Mouse (Mus musculus) megakaryocyte-erythroid progenitor cell, adult 5-6 weeks (primary cell): ENCODE measurements at regions not wholly inside any gene's neighbourhood (a gene's known extent, or its start where the extent isn't known, plus 50 kb on each side); places are given as distances from the start of the nearest gene placed in this dataset.

ENCODE experiments used
- ATAC-seq: replicated peaks from 2 replicates; pipeline ENCODE4 v1.8.0; 2016; ENCODE audit warnings: mild to moderate bottlenecking, inconsistent platforms; ENCODE audit not compliant: severe bottlenecking, poor library complexity, low FRiP score, low TSS enrichment

DNA sequence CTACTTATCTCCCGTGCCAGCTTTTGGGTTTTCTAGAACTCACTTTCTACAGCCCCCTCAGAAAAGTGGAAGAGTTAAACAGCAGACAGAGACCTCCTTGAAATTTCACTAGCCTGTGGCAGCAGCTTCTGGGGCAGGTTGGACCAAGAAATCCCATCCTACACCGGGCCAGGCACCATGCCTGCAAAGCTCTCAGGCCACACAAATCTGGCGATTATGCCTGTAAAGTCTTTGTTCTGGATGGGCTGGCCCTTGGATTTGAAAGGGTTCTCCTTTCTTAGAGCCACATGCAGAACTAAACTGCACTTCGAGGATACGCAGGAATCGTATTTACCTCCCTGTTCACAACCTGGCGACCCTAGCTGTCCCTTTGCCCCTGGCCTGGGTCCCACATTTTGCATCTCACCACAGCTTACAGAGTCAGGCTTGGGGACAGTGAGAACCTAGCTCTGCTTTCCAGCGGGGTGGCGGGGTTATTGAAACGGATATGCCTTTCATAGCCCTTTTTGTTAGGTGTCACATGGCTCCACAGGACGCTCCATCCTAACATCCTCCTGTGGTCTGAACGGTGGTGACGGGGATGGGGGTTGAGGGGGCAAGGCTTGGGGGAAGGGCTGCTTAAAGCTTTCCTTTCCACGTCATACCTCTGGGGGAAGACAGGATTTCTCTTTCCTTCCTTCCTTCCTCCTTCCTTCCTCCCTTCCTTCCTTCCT, 229.0 kb downstream of the Mtx2 start:
- no peak for ATAC-seq

GRCm38 (mm10) chr2:75055187-75055543, 229.6 kb downstream of the Mtx2 start:
- ATAC-seq: no peak

DNA sequence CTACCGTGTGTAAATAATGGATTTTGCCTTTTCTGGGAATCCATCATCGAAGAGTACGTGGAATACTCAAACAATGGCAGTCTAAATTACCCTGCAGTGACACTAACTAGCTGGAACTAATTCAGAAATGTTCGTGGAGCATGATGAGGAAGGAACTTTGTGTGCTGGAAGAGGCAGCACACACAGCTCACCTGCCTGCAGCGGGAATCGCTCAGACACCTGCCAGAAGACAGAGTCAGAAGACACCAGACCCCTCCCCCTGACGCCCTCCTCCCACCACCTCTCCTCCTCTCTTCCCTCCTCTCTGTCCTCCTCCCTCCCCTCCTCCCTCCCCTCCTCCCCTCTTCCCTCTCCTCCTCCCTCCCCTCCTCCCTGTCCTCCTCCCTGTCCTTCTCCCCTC, 235.4 kb downstream of the Mtx2 start:
- no peak for ATAC-seq

DNA sequence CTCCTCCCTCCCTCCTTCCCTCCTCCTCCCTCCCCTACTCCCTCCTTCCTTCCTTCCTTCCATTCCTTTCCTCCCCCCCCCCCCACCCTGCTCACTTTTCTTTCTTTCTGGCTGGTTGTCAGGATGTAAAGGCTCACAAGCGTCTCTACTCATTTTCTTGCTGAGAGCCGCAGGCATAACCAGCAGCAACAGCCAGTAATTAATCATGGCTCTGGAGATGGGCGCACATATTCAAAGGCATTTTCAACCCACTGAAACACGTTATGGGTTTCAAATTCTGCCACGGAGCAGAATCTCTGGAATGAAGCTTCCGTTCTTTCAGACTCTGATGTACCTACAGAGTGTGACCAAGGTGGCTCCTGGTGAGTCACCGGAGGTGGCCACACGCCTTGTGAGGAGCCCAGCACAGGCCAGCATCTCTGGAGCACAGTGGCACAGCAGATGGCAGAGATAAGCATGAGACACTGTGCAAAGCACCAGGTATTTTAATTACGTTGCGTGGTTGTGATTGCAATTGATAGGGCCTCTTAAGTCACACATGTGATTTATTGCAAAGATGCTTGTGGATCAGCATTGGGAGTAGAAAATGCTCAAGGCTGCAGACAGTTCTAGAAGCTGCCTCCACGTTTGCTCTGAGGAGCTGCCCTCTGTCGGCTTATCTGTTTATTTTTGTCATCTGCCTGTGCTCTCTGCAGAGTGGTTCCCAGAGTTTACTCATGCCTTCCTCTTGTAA, 236.0 kb downstream of the Mtx2 start:
- no peak for ATAC-seq

DNA sequence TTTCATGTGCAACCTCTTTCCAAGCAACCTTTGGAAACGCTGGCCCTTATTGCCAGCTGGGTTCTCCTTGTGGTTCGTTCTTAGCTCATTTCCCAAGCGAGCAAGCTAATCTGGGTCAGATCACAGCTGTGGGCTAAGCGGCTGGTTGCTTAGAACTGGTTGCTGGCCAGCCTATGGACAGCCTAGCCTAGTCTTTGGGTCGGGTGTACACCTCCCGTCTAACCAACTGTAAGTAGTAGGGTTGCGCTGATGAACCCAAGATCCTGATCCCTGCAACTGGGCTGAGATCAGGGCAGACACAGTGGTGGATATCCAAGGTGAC, 236.5 kb downstream of the Mtx2 start:
- ATAC-seq: no peak

- no peak for ATAC-seq
Observed at GRCm38 (mm10) chr2:75064406-75065115, 239.0 kb downstream of the Mtx2 start.

GRCm38 (mm10) chr2:75065304-75065703, 239.7 kb downstream of the Mtx2 start:
- no peak for ATAC-seq

- ATAC-seq: no peak
Observed at GRCm38 (mm10) chr2:75069321-75069720, 243.7 kb downstream of the Mtx2 start.

DNA sequence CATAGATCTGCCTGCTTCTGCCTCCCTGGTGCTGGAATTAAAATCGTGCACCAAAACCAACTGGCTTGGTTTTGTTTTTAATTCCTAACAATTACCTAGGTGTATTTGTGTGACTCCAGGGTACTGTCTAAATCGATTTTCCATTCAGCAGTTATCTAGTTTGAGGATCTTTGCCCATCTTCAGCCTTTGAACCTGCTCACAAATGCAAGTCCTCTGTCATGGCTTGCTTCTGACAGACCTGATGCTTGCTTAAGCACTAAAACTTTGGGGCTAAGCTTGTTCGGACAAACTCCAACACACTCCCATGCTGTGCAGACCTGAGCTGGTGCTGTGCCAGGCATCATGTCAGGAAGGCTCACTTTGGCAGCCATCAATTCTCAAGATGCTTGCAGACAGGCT, 246.4 kb downstream of the Mtx2 start:
- no peak for ATAC-seq

DNA sequence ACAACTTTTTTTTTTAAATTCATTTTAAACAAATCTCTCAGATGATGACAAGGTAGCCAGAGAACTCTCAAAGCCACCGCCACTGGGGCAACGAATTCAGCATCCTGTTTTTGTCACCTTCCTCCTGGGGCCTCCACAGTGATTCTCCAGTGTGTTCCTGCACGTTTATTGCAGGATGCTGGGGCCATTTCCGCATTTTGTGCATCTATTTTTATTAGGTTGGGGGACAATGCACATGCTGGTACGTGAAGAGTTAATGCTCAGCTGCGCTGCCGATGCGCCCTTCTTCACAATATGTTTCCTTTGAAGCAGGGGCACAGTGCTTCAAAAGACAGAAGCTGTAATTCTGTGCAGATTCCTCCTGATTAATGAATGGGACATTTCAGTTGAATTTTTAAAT, 246.9 kb downstream of the Mtx2 start:
- ATAC-seq: no peak

DNA sequence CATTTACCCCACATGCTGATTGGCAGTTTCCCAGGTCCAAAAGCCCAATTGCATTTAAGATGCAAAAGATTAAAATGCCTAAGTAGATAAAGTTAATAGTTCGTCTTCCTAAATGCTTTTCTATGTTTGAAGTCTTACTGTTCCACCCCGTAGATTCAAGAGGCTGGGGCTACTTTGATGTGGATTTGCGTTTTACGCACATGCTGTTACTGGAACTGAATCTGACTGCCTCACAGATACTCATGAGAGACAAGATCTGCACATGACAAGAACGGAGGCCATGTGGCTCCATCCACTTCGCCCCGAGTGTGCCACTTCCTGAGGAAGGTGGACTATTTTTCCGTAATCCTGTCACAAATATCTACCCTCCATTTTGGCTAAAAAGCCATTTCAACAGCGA, 247.6 kb downstream of the Mtx2 start:
- ATAC-seq: no peak

- no peak for ATAC-seq
Observed at GRCm38 (mm10) chr2:75087164-75087563, 261.6 kb downstream of the Mtx2 start.

- ATAC-seq: no peak
Observed at GRCm38 (mm10) chr2:75089186-75089585, 263.6 kb downstream of the Mtx2 start.

GRCm38 (mm10) chr2:75089616-75090015, 264.0 kb downstream of the Mtx2 start:
- ATAC-seq: no peak

- ATAC-seq: no peak
Observed at GRCm38 (mm10) chr2:75090439-75090838, 264.8 kb downstream of the Mtx2 start.

DNA sequence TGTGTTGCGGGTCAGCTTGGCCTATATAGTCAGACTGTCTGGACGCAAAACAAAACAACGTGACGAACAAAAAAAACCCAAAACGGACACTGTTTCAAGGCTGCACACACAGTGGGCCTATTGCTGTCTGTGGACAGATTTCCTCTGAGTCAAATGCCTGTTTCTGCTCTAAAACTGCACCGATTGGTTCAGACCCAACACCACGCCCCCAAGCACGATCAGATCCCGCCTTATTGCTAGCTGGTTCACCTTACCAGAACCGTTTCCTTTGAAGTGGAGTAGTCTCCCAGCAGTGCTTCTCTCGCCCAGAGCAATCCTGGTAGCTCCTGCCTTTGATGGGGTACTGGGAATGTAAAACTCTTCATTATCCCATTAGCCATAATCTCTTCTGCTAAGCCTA, 275.9 kb downstream of the Mtx2 start:
- ATAC-seq: no peak

DNA sequence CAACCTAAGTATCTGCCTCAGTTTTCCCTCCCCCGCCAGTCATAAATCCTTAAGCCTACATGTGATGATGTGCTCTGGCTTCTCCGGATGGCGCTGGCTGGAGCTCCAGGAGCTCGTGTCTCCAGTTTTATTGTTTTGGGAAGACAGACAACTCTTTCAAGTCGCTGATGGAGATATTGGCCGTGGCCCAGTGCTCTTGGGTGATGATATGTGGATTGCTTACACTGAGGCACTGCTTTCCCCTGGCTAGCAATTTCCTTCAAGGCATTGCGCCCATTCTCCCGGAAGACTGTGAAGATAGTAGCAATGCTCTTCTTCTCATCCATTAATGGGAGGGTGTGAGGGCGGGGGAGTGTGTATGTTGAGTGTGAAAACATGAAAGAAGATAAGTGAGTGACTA, 287.1 kb downstream of the Mtx2 start:
- no peak for ATAC-seq

- no peak for ATAC-seq
Observed at GRCm38 (mm10) chr2:75114375-75114774, 288.8 kb downstream of the Mtx2 start.

DNA sequence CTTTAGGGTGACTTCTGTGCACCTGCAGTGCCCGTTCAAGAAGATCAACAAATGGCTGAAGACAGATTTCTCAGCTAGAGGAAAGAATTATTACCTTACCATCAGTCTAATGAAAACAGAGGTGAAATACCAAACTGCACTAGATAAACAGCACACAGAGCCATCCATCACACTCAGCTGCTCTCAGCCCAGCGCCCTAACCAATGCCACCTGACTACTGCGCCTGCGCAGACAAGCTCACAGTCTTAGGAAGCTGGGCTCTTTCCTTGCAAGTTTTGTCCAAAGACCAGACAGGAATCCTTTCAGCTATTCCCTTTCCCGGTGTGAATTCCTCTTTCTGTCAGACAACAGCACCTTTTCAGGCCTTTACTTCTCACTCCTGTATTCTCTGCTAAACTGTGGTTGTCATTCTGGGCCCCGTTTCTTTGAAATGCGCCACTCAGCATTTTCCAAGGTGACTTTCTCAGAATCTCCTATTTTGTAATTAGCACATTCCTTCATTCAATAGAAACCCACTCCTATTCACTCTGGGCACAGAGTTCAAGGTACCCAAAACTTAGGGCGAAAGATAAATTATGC, 292.8 kb downstream of the Mtx2 start:
- no peak for ATAC-seq

DNA sequence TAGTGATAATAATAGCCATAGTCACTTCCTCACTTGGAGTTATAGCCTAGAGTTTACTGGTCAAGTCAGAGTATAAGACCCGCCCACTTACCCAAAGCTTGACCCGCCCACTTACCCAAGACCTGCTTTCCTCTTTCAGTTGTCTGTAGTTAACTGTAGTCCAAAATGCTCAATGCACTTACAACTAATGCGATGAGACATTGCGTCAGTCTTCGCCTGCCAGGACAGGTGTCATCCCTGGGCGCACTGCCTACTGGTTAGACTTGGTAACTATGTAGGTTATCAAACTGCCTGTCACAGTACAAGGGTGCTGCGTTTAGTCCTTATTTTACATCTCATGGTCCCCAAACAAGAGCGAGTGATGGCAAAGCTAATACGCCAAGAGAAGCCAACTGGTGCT, 294.0 kb downstream of the Mtx2 start:
- no peak for ATAC-seq
